ENCODE assay signal across 20 mouse cellular contexts in the genomic region with DNA sequence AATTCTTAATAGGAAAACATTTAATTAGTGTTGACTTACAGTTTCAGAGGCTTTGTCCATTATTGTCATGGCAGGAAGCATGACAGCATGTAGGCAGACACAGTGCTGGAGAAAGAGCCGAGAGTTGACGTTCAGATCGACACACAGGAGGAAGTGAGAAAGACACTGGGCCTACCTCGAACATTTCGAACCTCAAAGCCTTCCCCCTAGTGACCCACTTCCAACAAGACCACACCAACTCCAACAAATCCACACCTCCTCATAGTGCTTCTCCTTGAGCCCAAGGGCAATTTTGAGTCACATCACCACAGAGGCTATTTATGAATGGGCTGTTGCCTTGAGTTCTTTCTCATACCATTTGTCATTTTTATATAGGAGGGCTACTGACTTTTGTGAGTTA. TPM values are rescaled to one million over a fixed set of nuclear protein-coding genes. Genes with fewer than 3 reads are reported as not detected.
DNase-seq lines count a peak whose midpoint lies in the region; ATAC-seq lines count a peak whose summit lies in the region.
"Had no signal": no experiment of that assay in that cellular context is flagged by ENCODE, and none has a peak within 500 bp of the region (broad histone marks: within the 10 kb centered on the region; RNA-seq: fewer than 3 reads in every experiment).

No protein-coding gene starts in this region.

- no peak overlapping the region for H3K27ac ChIP-seq in kidney, embryonic 14.5 days (ENCODE audit: low read depth, low read length)
- H3K27ac ChIP-seq in intestine, embryonic 15.5 days: no peak overlapping the region
- H3K27ac ChIP-seq: embryonic facial prominence, embryonic 10.5 days; embryonic facial prominence, embryonic 12.5 days; forebrain, embryonic 13.5 days; forebrain, embryonic 15.5 days had no signal

- WGBS in kidney, embryonic 14.5 days: 88% methylated on average over 5 of the region's 5 CpGs
- 83% methylated on average over 5 of the region's 5 CpGs for WGBS in intestine, embryonic 15.5 days

- H3K4me2 ChIP-seq in kidney, embryonic 14.5 days (replicated peaks; ENCODE audit: low read depth, low read length): no peak overlapping the region
- H3K4me2 ChIP-seq in intestine, embryonic 15.5 days (replicated peaks): no peak overlapping the region
- H3K4me2 ChIP-seq: embryonic facial prominence, embryonic 12.5 days; forebrain, embryonic 13.5 days; forebrain, embryonic 15.5 days had no signal

- H3K27me3 ChIP-seq in splenic B cell, adult 2 months (ENCODE audit: control insufficient read depth, insufficient read depth, low read length, poor library complexity, severe bottlenecking): no peaks in the 10 kb centered on the region
- no peaks in the 10 kb centered on the region for H3K27me3 ChIP-seq in kidney, embryonic 14.5 days (ENCODE audit: control insufficient read depth, insufficient read depth, low read length)
- no peaks in the 10 kb centered on the region for H3K27me3 ChIP-seq in intestine, embryonic 15.5 days (replicated peaks)
- H3K27me3 ChIP-seq: embryonic facial prominence, embryonic 12.5 days; forebrain, embryonic 13.5 days; forebrain, embryonic 15.5 days; Patski had no signal

- H3K4me3 ChIP-seq in kidney, embryonic 14.5 days (ENCODE audit: low read length): no peak overlapping the region
- H3K4me3 ChIP-seq in intestine, embryonic 15.5 days (replicated peaks): no peak overlapping the region
- H3K4me3 ChIP-seq: embryonic facial prominence, embryonic 10.5 days; embryonic facial prominence, embryonic 12.5 days; forebrain, embryonic 13.5 days; forebrain, embryonic 15.5 days had no signal

- H3K9ac ChIP-seq in kidney, embryonic 14.5 days (ENCODE audit: low read depth, low read length): no peak overlapping the region
- no peak overlapping the region for H3K9ac ChIP-seq in intestine, embryonic 15.5 days
- H3K9ac ChIP-seq: embryonic facial prominence, embryonic 12.5 days; forebrain, embryonic 13.5 days; forebrain, embryonic 15.5 days; forebrain, postnatal 0 days had no signal

- ATAC-seq in kidney, embryonic 14.5 days (ENCODE audit: low FRiP score, low TSS enrichment): no peak
- no peak for ATAC-seq in intestine, embryonic 15.5 days
- ATAC-seq: activated CD4-positive, CD25-positive, alpha-beta regulatory T cell, adult 4 months; forebrain, embryonic 13.5 days; forebrain, embryonic 15.5 days; forebrain, postnatal 0 days; Patski had no signal

- H3K4me1 ChIP-seq in kidney, embryonic 14.5 days (ENCODE audit: control insufficient read depth, insufficient read depth, low read length): no peaks in the 10 kb centered on the region
- no peaks in the 10 kb centered on the region for H3K4me1 ChIP-seq in intestine, embryonic 15.5 days (replicated peaks)
- H3K4me1 ChIP-seq: embryonic facial prominence, embryonic 10.5 days; embryonic facial prominence, embryonic 12.5 days; forebrain, embryonic 13.5 days; forebrain, embryonic 15.5 days had no signal

- peak; percentile 3 for DNase-seq in adrenal gland, postnatal 10 days
- DNase-seq in adrenal gland, postnatal 25 days: no peak
- DNase-seq in B cell, adult 2 months: peak; percentile 17 to 26
- DNase-seq in splenic B cell, adult 2 months (ENCODE audit: low read depth, low spot score): peak; percentile 42
- DNase-seq: adrenal gland, postnatal 36 days; cerebellum, adult 11-12 months; cerebellum, adult 2 months; cerebellum, adult 9-10 months; cerebellum, postnatal 10 days; cerebellum, postnatal 25 days; forebrain, postnatal 0 days had no signal

- H3K36me3 ChIP-seq in splenic B cell, adult 2 months (ENCODE audit: control insufficient read depth, insufficient read depth, low read length, poor library complexity, severe bottlenecking): no peaks in the 10 kb centered on the region
- H3K36me3 ChIP-seq in kidney, embryonic 14.5 days (ENCODE audit: control insufficient read depth, insufficient read depth, low read length): no peaks in the 10 kb centered on the region
- no peaks in the 10 kb centered on the region for H3K36me3 ChIP-seq in intestine, embryonic 15.5 days
- H3K36me3 ChIP-seq: embryonic facial prominence, embryonic 10.5 days; embryonic facial prominence, embryonic 12.5 days; forebrain, embryonic 15.5 days; G1E had no signal

- no peaks in the 10 kb centered on the region for H3K9me3 ChIP-seq in kidney, embryonic 14.5 days (ENCODE audit: control insufficient read depth, low read length)
- H3K9me3 ChIP-seq in intestine, embryonic 15.5 days: no peaks in the 10 kb centered on the region
- H3K9me3 ChIP-seq: embryonic facial prominence, embryonic 10.5 days; embryonic facial prominence, embryonic 12.5 days; forebrain, embryonic 13.5 days; forebrain, embryonic 15.5 days had no signal

RNA-seq across cellular contexts. Expression of a gene that starts 22.5 kb away (rescaled TPM):
- 1 to 10 TPM; 4.3 to 6.4 TPM for total RNA-seq in adrenal gland, postnatal 10 days (2021)
- total RNA-seq in adrenal gland, postnatal 25 days (2021): 2.6 and 4.3 TPM in 2 replicates
- polyA plus RNA-seq in kidney, embryonic 14.5 days (2014; fragmentation: Nextera tagmentation; extraction: Ambion mirVana): 1.6 and 3.0 TPM in 2 replicates
- 0.89 and 1.5 TPM in 2 replicates for polyA plus RNA-seq in intestine, embryonic 15.5 days (2015; fragmentation: Nextera tagmentation; extraction: Ambion mirVana)
- total RNA-seq: forebrain, postnatal 0 days; G1E had no signal
- polyA plus RNA-seq: activated CD4-positive, CD25-positive, alpha-beta regulatory T cell, adult 4 months; forebrain, embryonic 13.5 days; G1E had no signal

RNA-seq across cellular contexts. Expression of a gene that starts 22.7 kb away (rescaled TPM):
- total RNA-seq in adrenal gland, postnatal 10 days (2021): 10 to 100 TPM; 30.4 to 35.5 TPM
- total RNA-seq in adrenal gland, postnatal 25 days (2021): 15.1 and 15.3 TPM in 2 replicates
- 6.2 and 11.6 TPM in 2 replicates for polyA plus RNA-seq in kidney, embryonic 14.5 days (2014; fragmentation: Nextera tagmentation; extraction: Ambion mirVana)
- polyA plus RNA-seq in intestine, embryonic 15.5 days (2015; fragmentation: Nextera tagmentation; extraction: Ambion mirVana): 19.5 and 21.8 TPM in 2 replicates
- polyA plus RNA-seq: G1E had no signal

RNA-seq across cellular contexts. Expression of a gene that starts 53.3 kb away (rescaled TPM):
- 10 to 100 TPM; 40.9 to 47.1 TPM for total RNA-seq in adrenal gland, postnatal 10 days (2021)
- total RNA-seq in adrenal gland, postnatal 25 days (2021): 38.4 and 41.3 TPM in 2 replicates
- 173 and 219 TPM in 2 replicates for polyA plus RNA-seq in kidney, embryonic 14.5 days (2014; fragmentation: Nextera tagmentation; extraction: Ambion mirVana)
- 149 and 162 TPM in 2 replicates for polyA plus RNA-seq in intestine, embryonic 15.5 days (2015; fragmentation: Nextera tagmentation; extraction: Ambion mirVana)
